Mouse (Mus musculus): ENCODE data around the gene Slc22a20. TPM values are rescaled to one million over a fixed set of nuclear protein-coding genes. Genes with fewer than 3 reads are reported as not detected.
A peak's percentile ranks its signal among the peaks of the same experiment; 100 is the strongest.

Gene Slc22a20
- polyA plus RNA-seq, 1 experiment from 2014 or later: not detected

- H3K27ac ChIP-seq: no peak overlapping the region
- no peak overlapping the region for H3K4me2 ChIP-seq (replicated peaks)
- peaks cover 95% of the 10 kb centered on the region for H3K36me3 ChIP-seq
- no peak for ATAC-seq (ENCODE audit: low FRiP score, low read depth)
- no peak overlapping the region for H3K4me3 ChIP-seq
- no peak overlapping the region for H3K9ac ChIP-seq
- WGBS: 73% methylated on average over 7 of the region's 7 CpGs
- no peaks in the 10 kb centered on the region for H3K27me3 ChIP-seq
- H3K9me3 ChIP-seq: no peaks in the 10 kb centered on the region
- H3K4me1 ChIP-seq: peaks cover 7% of the 10 kb centered on the region; the same call in 1 of the 2 replicates
Observed at GRCm38 (mm10) chr19:5945027-5945426, 40.9 kb downstream of the Slc22a20 start.

GRCm38 (mm10) chr19:5944145-5944544 is 41.8 kb downstream of the Slc22a20 start:
- H3K36me3 ChIP-seq: peaks cover 96% of the 10 kb centered on the region
- no peak overlapping the region for H3K4me2 ChIP-seq (replicated peaks)
- H3K27me3 ChIP-seq: no peaks in the 10 kb centered on the region
- no peak overlapping the region; the same call in 1 of the 2 replicates for H3K9ac ChIP-seq
- H3K9me3 ChIP-seq: no peaks in the 10 kb centered on the region
- no peak for ATAC-seq (ENCODE audit: low FRiP score, low read depth)
- H3K4me1 ChIP-seq: peaks cover 11% of the 10 kb centered on the region
- no peak overlapping the region for H3K4me3 ChIP-seq
- H3K27ac ChIP-seq: no peak overlapping the region
- WGBS: 75% methylated on average over 8 of the region's 8 CpGs

- no peaks in the 10 kb centered on the region for H3K27me3 ChIP-seq
- H3K4me3 ChIP-seq: no peak overlapping the region
- peaks cover 11% of the 10 kb centered on the region for H3K4me1 ChIP-seq
- H3K27ac ChIP-seq: no peak overlapping the region
- H3K36me3 ChIP-seq: peaks cover 89% of the 10 kb centered on the region
- H3K9me3 ChIP-seq: no peaks in the 10 kb centered on the region
- 90% methylated on average over 15 of the region's 15 CpGs for WGBS
- no peak for ATAC-seq (ENCODE audit: low FRiP score, low read depth)
- no peak overlapping the region for H3K9ac ChIP-seq
- H3K4me2 ChIP-seq (replicated peaks): no peak overlapping the region
Observed at GRCm38 (mm10) chr19:5943404-5943803, 42.5 kb downstream of the Slc22a20 start.

GRCm38 (mm10) chr19:5942581-5942980 is 43.4 kb downstream of the Slc22a20 start:
- no peak overlapping the region for H3K4me3 ChIP-seq
- no peak overlapping the region for H3K27ac ChIP-seq
- peaks cover 81% of the 10 kb centered on the region for H3K36me3 ChIP-seq
- no peak for ATAC-seq (ENCODE audit: low FRiP score, low read depth)
- 88% methylated on average over 7 of the region's 7 CpGs for WGBS
- no peak overlapping the region for H3K4me2 ChIP-seq (replicated peaks)
- H3K9me3 ChIP-seq: no peaks in the 10 kb centered on the region
- peaks cover 11% of the 10 kb centered on the region for H3K4me1 ChIP-seq
- no peak overlapping the region for H3K9ac ChIP-seq
- no peaks in the 10 kb centered on the region for H3K27me3 ChIP-seq

- WGBS: 87% methylated on average over 10 of the region's 10 CpGs
- Histone ChIP-seq H3K36me3 (peaks cover 64% of the 10 kb centered on the region), H3K4me1 (peaks cover 11% of the 10 kb centered on the region)
Observed at GRCm38 (mm10) chr19:5940656-5941055, 45.3 kb downstream of the Slc22a20 start.

GRCm38 (mm10) chr19:5940173-5940572 is 45.8 kb downstream of the Slc22a20 start:
- Histone ChIP-seq H3K27ac (peak overlapping the region; percentile 63), H3K9me3 (no peaks in the 10 kb centered on the region), H3K4me1 (peaks cover 15% of the 10 kb centered on the region), H3K4me2 (replicated peaks) (no peak overlapping the region), H3K27me3 (no peaks in the 10 kb centered on the region), H3K4me3 (no peak overlapping the region), H3K9ac (no peak overlapping the region), H3K36me3 (peaks cover 59% of the 10 kb centered on the region)
- no peak for ATAC-seq (ENCODE audit: low FRiP score, low read depth)
- WGBS: 49% methylated on average over 4 of the region's 4 CpGs

More at GRCm38 (mm10) chr19:5940656-5941055, 45.3 kb downstream of the Slc22a20 start:
- no peaks in the 10 kb centered on the region for H3K27me3 ChIP-seq
- H3K9me3 ChIP-seq: no peaks in the 10 kb centered on the region
- no peak overlapping the region for H3K4me2 ChIP-seq (replicated peaks)
- no peak overlapping the region for H3K9ac ChIP-seq
- ATAC-seq (ENCODE audit: low FRiP score, low read depth): no peak
- H3K4me3 ChIP-seq: no peak overlapping the region
- H3K27ac ChIP-seq: peak overlapping the region; percentile 63; the same call in 1 of the 2 replicates

GRCm38 (mm10) chr19:5939715-5940114 is 46.2 kb downstream of the Slc22a20 start:
- Histone ChIP-seq H3K4me2 (replicated peaks) (no peak overlapping the region), H3K27ac (peak overlapping the region; percentile 63), H3K36me3 (peaks cover 55% of the 10 kb centered on the region), H3K4me3 (no peak overlapping the region), H3K4me1 (peaks cover 16% of the 10 kb centered on the region), H3K9me3 (no peaks in the 10 kb centered on the region), H3K27me3 (no peaks in the 10 kb centered on the region), H3K9ac (no peak overlapping the region)
- WGBS: 82% methylated on average over 5 of the region's 5 CpGs
- ATAC-seq (ENCODE audit: low FRiP score, low read depth): no peak

GRCm38 (mm10) chr19:5938516-5938915 is 47.4 kb downstream of the Slc22a20 start:
- peaks cover 43% of the 10 kb centered on the region for H3K36me3 ChIP-seq
- H3K27me3 ChIP-seq: no peaks in the 10 kb centered on the region
- WGBS: 87% methylated on average over 6 of the region's 6 CpGs
- H3K4me2 ChIP-seq (replicated peaks): no peak overlapping the region
- no peak overlapping the region for H3K27ac ChIP-seq
- H3K4me3 ChIP-seq: no peak overlapping the region
- H3K4me1 ChIP-seq: peaks cover 16% of the 10 kb centered on the region
- H3K9ac ChIP-seq: no peak overlapping the region
- ATAC-seq (ENCODE audit: low FRiP score, low read depth): no peak
- no peaks in the 10 kb centered on the region for H3K9me3 ChIP-seq

GRCm38 (mm10) chr19:5937836-5938406 is 48.0 kb downstream of the Slc22a20 start:
- Histone ChIP-seq H3K27me3 (no peaks in the 10 kb centered on the region), H3K4me3 (no peak overlapping the region), H3K36me3 (peaks cover 37% of the 10 kb centered on the region), H3K4me1 (peaks cover 16% of the 10 kb centered on the region), H3K9ac (no peak overlapping the region), H3K4me2 (replicated peaks) (no peak overlapping the region), H3K27ac (no peak overlapping the region), H3K9me3 (no peaks in the 10 kb centered on the region)
- WGBS: 43% methylated on average over 14 of the region's 14 CpGs
- no peak for ATAC-seq (ENCODE audit: low FRiP score, low read depth)

GRCm38 (mm10) chr19:5937095-5937835 is 48.7 kb downstream of the Slc22a20 start:
- no peak overlapping the region for H3K4me2 ChIP-seq (replicated peaks)
- H3K9me3 ChIP-seq: no peaks in the 10 kb centered on the region
- H3K9ac ChIP-seq: no peak overlapping the region
- 75% methylated on average over 21 of the region's 21 CpGs for WGBS
- H3K4me1 ChIP-seq: peaks cover 16% of the 10 kb centered on the region
- no peaks in the 10 kb centered on the region for H3K27me3 ChIP-seq
- H3K27ac ChIP-seq: no peak overlapping the region
- peaks cover 31% of the 10 kb centered on the region for H3K36me3 ChIP-seq
- no peak overlapping the region for H3K4me3 ChIP-seq
- ATAC-seq (ENCODE audit: low FRiP score, low read depth): no peak

GRCm38 (mm10) chr19:5935691-5936090 is 50.3 kb downstream of the Slc22a20 start:
- ATAC-seq (ENCODE audit: low FRiP score, low read depth): no peak
- Histone ChIP-seq H3K27ac (peak overlapping the region; percentile 39; the same call in 1 of the 2 replicates), H3K4me3 (no peak overlapping the region), H3K36me3 (peaks cover 16% of the 10 kb centered on the region; the same call in 1 of the 2 replicates), H3K27me3 (no peaks in the 10 kb centered on the region), H3K4me2 (replicated peaks) (no peak overlapping the region), H3K9me3 (no peaks in the 10 kb centered on the region), H3K9ac (no peak overlapping the region), H3K4me1 (peaks cover 16% of the 10 kb centered on the region)
- 66% methylated on average over 5 of the region's 5 CpGs for WGBS

- H3K4me2 ChIP-seq (replicated peaks): no peak overlapping the region
- WGBS: 22% methylated on average over 3 of the region's 3 CpGs
- H3K36me3 ChIP-seq: peaks cover 12% of the 10 kb centered on the region; the same call in 1 of the 2 replicates
- peak overlapping the region; percentile 33; the same call in 1 of the 2 replicates for H3K27ac ChIP-seq
- peaks cover 17% of the 10 kb centered on the region for H3K4me1 ChIP-seq
- no peaks in the 10 kb centered on the region for H3K9me3 ChIP-seq
- no peak overlapping the region for H3K9ac ChIP-seq
- no peak overlapping the region for H3K4me3 ChIP-seq
- ATAC-seq (ENCODE audit: low FRiP score, low read depth): peak; percentile 61; the same call in 1 of the 2 replicates
- no peaks in the 10 kb centered on the region for H3K27me3 ChIP-seq
Observed at GRCm38 (mm10) chr19:5935266-5935665, 50.7 kb downstream of the Slc22a20 start.

All from limb, embryonic 13.5 days (tissue).